Mouse (Mus musculus): ENCODE data around the gene Catsperz.

Gene Catsperz

DNA sequence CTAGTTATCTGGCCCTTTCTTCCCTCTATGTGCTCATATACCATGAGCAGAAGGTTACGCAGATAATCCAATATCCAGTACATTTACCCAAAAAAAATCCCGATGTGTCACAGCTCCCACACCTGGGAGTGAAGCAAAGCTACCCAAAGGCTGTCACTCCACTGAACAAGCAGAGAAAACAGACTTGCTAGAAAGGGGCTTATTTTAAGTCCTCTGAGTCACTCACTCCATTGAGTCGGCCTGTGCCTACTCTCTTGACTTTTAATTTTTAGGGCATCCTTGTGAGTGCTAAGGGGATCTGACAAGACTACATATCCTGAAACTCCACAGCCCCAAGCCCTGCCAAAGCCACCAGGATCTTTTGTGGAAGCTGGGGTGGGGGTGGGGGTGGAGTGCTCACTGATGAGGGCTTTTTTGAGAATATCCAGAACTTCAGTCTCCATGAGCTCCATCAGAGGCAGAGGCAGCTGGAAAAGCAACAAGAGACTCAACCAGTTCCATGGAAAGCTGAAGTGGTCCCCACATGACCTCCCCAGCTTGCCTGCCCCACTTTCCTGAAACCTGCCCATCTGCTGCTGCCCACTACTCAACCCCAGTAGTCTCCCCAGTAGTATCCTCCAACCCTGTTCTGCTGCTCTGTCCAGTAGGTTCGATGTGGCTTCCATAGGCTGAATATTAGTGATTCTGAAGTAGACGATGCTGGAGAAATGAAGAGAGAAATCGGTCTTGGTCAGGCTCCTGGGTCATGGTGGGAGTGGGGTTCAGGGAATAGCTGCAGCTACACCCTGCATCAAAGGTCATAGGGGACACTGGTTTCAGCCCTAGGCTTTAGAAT lies 2.1 kb downstream of the Catsperz start:
- DNase-seq: no peak

DNA sequence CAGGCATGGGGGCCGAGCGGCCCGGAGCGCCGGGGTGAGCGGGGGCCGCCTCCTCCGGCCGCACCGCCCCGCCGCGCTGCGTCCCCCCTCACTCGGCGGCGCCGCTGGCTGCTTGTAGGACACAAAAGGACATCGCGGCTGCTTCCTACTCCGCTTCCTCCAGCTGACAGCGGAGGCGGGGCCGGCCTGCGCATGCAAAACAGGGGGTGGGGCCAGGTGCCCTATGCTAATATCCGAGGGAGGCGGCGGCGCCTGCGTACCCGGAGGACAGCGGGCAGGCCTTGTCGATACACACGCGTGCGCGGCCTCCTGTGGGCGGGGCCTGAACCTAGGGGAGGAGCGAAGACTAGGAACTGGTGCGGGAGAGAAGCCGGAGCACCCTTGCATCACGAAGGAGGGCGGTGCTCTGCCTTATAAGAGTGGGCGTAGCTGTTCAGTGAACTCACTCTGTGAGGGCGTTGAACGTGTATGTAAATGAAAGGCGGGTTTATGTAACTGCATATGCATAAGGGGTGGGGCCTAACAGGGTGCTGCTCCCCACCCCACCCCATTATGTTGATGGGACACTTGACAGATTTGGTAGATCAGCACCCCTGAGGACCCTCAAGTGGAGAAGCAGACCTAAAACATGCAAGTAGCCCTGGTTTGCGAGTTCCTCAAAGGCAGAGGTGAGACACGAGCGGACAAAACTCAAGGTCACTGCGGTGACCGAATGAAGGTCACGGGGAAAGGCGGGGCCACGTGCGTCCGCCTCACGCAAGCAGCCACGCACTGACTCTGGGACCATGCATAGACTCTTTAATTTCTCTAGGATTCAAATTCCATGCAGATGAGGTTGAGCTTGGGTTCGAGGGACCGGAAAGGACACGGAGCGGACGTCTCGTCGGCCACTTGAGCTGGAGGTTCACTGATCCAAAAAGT lies 3.3 kb downstream of the Catsperz start, which contains the start of gene Esrra:
Gene Esrra, minus strand, starts transcription at position 167 of the 921 bp plus-strand sequence.
- peak; percentile 100 for DNase-seq

GRCm38 (mm10) chr19:6920741-6921636 lies 4.2 kb downstream of the Catsperz start:
- DNase-seq: peak; percentile 77

DNA sequence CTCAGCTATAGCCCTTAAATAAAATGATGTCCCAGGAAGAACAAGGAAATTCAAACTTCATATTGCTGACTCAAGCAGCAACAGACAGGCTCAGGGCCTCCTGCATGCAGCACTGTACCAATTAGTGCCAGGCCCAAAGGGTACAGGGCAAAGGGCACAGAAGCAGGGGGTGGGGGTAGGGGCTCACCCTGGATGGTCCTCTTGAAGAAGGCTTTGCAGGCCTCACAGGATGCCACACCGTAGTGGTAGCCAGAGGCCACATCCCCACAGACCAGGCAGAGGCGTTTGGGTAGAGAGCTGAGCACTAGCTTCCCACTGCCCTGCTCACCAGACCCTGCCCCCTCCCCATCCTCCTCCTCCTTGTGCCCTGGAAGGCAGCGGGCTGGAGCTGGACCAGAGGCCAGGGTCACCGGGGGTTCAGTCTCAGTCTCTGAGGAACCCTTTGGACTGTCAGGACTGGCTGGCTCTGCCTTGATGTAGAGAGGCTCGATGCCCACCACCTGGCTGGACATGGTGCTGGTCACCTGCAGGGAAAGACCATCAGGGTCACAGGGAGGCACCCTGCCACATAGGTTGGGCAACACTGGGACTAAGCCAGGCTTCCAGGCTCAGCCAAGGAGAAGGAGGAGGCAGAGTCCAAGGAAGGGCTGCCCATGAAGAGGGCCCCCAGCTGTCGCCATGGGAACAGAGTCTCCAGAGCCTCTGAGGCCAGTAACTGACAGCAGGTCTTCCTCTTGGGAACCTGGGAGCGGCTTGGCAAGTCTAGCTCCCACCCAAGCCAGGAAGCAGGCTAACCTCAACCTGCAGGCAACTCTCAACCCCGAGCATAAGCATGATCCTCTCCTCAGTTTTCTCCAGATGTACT lies 5.1 kb downstream of the Catsperz start:
- peak; percentile 79 for DNase-seq

- peak; percentile 12 for DNase-seq
Measured at GRCm38 (mm10) chr19:6919431-6919830, 5.7 kb downstream of the Catsperz start.

- peak; percentile 6 for DNase-seq
Measured at GRCm38 (mm10) chr19:6918321-6918720, 6.9 kb downstream of the Catsperz start.

DNA sequence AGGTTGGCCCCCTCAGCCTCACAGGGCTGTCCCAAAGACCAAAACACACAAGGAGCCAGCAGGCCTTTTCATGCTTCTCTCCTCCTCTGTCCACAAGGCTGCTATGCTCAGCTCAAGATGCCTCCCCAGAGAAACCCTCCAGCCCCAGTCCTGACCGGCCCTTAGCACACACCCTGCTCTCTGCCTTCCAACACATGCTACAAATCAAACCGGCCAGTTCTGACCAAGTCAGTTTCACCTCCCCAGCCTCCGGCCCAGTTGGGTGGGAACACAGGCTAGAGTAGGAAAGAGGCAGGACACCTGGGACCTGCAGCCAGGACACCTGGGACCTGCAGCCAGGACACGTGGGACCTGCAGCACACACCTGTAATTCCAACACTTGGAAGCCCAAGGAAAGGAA lies 8.7 kb downstream of the Catsperz start:
- DNase-seq: peak; percentile 16

GRCm38 (mm10) chr19:6915276-6915675 lies 9.9 kb downstream of the Catsperz start:
- peak; percentile 3 for DNase-seq

DNA sequence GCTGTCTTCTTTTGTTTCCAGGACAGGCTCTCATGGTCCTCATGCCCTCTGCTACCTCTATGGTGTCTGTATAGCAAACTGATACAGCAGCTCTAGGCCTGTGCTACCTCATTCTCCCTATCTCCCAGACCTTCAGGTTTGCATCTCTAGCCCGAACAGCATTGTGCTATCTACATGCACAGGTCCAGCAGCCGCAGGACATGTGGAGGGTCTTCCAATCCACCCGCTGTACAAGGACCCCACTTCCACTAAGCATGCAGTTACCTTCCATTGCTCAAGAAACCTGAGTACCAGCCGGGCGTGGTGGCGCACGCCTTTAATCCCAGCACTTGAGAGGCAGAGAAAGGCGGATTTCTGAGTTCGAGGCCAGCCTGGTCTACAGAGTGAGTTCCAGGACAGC lies 10.6 kb downstream of the Catsperz start:
- DNase-seq: no peak

DNA sequence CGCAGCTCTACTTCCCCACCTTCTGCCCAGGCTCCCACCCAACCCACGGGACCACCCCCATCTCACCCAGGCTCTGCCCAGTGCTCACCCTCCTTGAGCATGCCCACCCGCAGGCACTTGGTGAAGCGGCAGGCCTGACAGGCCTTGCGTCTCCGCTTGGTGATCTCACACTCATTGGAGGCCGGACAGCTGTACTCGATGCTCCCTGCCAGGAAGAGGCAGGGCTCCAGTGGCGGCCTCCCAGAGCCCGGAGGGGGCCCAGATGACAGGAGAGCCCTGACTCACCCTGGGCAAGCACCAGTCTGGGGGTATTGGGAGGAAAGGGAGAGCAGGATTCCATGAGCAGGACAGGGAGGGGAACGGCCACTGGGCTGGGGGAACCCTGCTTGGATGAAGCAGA lies 11.2 kb downstream of the Catsperz start:
- no peak for DNase-seq

- DNase-seq: no peak
Measured at GRCm38 (mm10) chr19:6913036-6913435, 12.1 kb downstream of the Catsperz start.

DNA sequence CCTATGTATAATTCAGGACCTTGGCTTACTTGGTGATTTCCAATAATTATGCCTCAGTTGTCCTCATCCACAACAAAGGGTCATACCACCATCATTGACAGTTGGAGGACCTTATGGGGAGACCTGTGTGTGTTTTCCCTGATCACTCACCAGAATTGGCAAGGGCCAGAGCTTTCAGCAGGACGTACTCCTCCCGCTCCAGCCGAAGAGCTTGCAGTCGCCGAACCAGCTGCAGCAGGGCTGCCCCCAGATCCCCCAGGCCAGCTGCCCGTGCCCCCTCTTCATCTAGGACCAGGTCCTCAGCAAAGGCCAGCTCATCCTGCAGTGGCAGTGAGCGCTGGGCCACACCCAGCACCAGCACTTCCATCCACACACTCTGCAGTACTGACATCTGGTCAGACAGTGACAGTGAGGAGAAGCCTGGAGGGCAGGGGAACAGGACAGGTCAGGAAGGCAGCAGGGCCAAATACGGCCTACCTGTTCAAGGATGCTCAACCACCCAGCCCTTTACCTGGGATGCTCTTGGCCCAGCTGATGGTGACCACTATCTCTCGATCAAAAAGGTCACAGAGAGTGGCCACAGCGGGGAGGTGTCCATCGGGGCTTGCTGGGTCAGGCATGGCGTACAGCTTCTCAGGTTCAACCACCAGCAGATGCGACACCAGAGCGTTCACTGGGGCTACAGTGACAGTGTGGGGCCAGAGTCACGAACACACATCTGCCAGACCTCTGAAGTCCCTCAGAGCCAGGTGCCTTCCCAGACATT lies 12.8 kb downstream of the Catsperz start:
- no peak for DNase-seq

DNA sequence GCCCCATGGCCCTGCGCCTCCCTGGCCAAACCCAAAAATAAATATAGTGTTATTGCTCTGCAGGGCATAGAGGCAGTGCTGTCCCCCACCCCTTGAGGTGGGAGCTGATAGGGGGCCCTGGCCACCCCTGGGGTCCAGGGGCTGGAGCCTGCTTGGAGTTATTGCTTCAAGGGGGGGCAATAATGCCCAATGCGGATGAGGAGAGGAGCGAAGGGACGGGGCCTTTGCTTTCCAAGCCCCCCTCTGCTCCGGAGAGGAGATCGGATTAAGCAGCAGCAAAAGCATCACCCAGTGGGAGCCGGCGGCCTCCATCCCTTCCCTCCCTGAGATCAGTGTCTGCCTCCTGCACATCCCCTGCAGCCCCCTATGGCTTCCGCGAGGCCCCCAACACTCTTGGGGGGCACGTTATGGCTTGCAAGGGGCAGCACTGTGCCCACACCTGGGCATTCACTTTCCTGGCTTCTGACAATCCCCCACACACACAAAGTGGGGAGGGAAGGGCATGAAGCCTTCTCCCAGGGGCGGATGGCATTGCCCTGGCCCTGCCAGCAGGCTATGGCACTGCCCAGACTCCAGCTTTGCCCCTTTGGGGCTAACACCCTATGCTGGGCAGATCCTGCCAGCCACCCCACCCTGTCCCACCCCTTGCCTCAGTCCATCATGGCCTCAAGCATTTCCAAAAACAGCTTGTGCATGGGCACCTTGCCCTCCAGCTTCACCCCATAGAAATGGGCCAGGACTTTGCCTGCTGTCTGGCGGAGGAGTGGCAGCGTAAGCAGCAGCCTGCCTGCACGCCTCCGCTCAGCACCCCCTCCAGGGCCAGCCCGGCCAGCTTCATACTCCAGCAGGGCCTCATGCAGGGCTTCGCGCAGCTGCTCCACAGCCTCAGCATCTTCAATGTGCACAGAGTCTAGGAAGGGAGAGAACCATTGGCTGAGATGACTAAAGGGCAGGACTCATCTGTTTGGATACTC lies 13.8 kb downstream of the Catsperz start:
- DNase-seq: no peak

- DNase-seq: peak; percentile 78
Measured at GRCm38 (mm10) chr19:6910306-6910705, 14.9 kb downstream of the Catsperz start.

DNA sequence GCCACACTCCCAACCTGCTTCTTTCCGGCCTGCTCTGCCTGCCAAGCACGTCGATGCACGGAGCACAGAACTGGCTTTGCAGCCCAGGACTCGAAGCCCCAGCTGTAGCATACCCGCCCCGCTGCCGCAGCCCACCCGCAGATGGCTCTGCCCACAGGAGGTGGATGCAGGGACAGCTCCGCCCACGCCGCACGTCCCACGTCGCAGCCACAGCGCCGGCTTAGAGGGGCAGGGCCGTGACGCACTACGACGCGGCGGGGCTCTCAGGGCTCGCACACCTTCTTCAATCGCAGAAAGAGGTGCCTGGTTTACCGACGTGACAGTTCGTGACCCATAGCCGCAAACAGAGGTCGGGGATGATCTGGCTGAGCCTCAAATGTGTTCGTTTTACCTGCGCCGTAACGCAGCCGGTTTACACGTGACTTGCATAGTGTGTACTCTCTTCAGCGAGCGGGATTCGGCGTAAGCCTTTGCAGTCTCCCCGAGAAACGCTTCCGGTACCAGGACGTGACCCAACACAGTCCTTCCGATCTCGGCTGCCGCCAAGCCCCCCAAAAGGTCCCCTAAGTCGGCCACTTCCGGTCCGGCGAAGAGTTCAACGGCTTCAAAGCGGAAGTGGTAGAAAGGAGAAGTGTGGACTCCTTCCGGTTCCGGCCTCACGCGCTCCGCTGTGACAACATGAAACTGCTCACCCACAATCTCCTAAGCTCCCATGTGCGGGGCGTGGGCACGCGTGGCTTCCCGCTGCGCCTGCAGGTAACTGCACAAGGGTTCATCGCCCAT lies 15.5 kb downstream of the Catsperz start, which contains the start of the genes Trmt112 and Prdx5:
Gene Trmt112, plus strand, starts transcription at position 192 of the 783 bp plus-strand sequence.
Gene Prdx5, minus strand, starts transcription at position 600 of the 783 bp plus-strand sequence.
- peak; percentile 96 for DNase-seq

DNA sequence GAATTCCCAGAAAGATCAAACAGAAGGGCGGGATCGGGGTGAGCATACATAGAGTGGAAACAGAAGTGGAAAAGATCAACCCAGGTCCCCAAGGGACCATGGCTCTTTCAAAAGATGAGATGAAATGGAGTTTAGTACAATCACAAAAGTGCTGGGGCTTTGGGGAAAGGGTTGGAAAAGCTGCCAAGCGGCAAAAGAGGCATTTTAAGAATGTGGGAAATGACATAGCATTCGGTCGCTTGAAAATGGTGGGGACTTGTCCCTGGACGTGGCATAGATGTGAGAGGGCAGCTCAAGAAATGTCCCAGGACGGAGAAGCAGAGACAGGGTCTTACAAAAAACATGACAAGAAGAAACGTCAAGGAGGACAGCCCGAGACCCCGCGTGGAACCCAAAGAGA lies 16.2 kb downstream of the Catsperz start:
- no peak for DNase-seq

DNA sequence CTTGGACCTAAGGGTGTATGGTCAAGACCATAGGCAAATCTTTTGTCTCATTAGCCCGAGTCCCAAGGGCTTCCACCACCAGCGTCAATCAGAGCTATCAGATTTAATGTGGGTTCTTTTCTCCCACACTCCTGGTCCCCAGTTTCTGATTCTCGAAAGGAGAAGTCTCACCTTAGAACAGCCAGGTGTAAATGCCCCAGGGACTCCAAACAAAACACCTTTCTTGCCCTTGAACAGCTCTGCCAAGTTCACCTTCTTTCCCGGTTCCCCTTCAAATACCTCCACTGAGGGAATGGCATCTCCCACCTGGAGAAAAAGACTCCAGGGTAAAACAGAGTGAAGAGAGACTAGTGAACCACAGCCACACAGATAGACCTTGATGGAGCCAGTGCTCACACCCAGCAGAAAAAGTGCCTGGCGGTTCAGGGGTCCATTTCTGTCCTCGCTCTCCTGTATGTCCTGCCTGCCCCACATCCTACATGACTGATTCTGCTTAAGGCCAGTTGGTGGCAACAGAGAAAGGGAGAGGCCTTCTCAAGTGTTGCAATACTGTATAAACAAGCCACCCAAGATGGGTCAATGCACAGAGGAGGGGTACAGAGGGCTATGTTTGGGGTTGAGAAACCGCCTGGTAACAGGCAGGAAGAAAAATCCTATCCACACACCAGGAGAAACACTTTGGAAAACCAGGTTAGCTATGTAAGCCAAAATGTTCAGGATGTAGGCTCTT lies 17.2 kb downstream of the Catsperz start:
- DNase-seq: no peak

- DNase-seq: no peak
Measured at GRCm38 (mm10) chr19:6907094-6907493, 18.1 kb downstream of the Catsperz start.

All from kidney, postnatal 10 days (tissue).